Mouse (Mus musculus) limb, embryonic 11.5 days (tissue): Measurements from ENCODE around the gene Ppfia1. TPM values are rescaled to one million over a fixed set of nuclear protein-coding genes. Genes with fewer than 3 reads are reported as not detected.

ENCODE experiments used
- ATAC-seq: fragments of 200-750 bp; cut with Nextera tagmentation; 2 replicates; pipeline ENCODE4 v1.8.0; 2017; ENCODE audit warnings: low read depth; ENCODE audit not compliant: insufficient number of reproducible peaks, low FRiP score, low TSS enrichment
- DNase-seq: peaks from one replicate; pipeline ENCODE4 v3.0.0-alpha.2; 2015; ENCODE audit warnings: low spot score
- H3K27ac ChIP-seq: fragments of 300-500 bp; sonication (generic); replicated peaks from 2 replicates; pipeline ENCODE4 v1.5.1; 2014; ENCODE audit warnings: low read depth, mild to moderate bottlenecking, low read length
- H3K27me3 ChIP-seq: fragments of 300-500 bp; sonication (generic); 2 replicates; pipeline ENCODE4 v1.6.1; 2014; ENCODE audit warnings: mild to moderate bottlenecking, low read length, mixed read lengths; ENCODE audit not compliant: control insufficient read depth, insufficient read depth
- H3K36me3 ChIP-seq: fragments of 300-500 bp; sonication (generic); 2 replicates; pipeline ENCODE4 v1.6.1; 2014; ENCODE audit warnings: mild to moderate bottlenecking, low read length, moderate library complexity, mixed read lengths; ENCODE audit not compliant: control insufficient read depth, insufficient read depth
- H3K4me1 ChIP-seq: fragments of 300-500 bp; sonication (generic); 2 replicates; pipeline ENCODE4 v1.6.1; 2014; ENCODE audit warnings: low read length, mixed read lengths; ENCODE audit not compliant: control insufficient read depth, insufficient read depth
- H3K4me2 ChIP-seq: fragments of 300-500 bp; sonication (generic); 2 replicates; pipeline ENCODE4 v1.6.1; 2014; ENCODE audit warnings: low read depth, mild to moderate bottlenecking, moderate library complexity; ENCODE audit not compliant: severe bottlenecking
- H3K4me3 ChIP-seq: fragments of 300-500 bp; sonication (generic); 2 replicates; pipeline ENCODE4 v1.5.1; 2014; ENCODE audit warnings: low read depth, low read length
- H3K9ac ChIP-seq: fragments of 300-500 bp; sonication (generic); 2 replicates; pipeline ENCODE4 v1.6.1; 2014; ENCODE audit warnings: mild to moderate bottlenecking, low read length
- H3K9me3 ChIP-seq: fragments of 300-500 bp; sonication (generic); 2 replicates; pipeline ENCODE4 v1.6.1; 2016; ENCODE audit warnings: low read length; ENCODE audit not compliant: control insufficient read depth
- WGBS: fragments of 180-500 bp; shearing (Covaris S2); extraction: QIAGEN DNeasy Blood & Tissue Kit; methylation state at CpG from one replicate; pipeline ENCODE4 v1.1.7; 2014; 5-methylcytosine and 5-hydroxymethylcytosine counted together
- polyA plus RNA-seq: library from polyadenylated mRNA; unstranded; fragments of >200 nt; fragmentation: Nextera tagmentation; extraction: Ambion mirVana; gene quantifications from 2 replicates; pipeline ENCODE4 v1.2.1, GENCODE M21; 2014

Ppfia1 gene
- polyA plus RNA-seq: 41.8 and 47.9 TPM in 2 replicates

GRCm38 (mm10) chr7:144553237-144554122 is at the start of gene Ppfia1:
Gene Ppfia1 (minus strand): TSS chr7:144553729.
- Histone ChIP-seq H3K27ac (0 out of 2 replicates have a peak within 1 kb of the TSS, but pooled peaks have one; percentile 22), H3K4me3 (peak within 1 kb of the TSS; percentile 88), H3K4me2 (peak within 1 kb of the TSS; percentile 80), H3K27me3 (no peaks in the 10 kb centered on the region), H3K9ac (peak within 1 kb of the TSS; percentile 84), H3K4me1 (peaks cover 7% of the 10 kb centered on the region; the same call in 1 of the 2 replicates), H3K36me3 (peaks cover 4% of the 10 kb centered on the region; the same call in 1 of the 2 replicates), H3K9me3 (no peaks in the 10 kb centered on the region)
- peak; percentile 99 for DNase-seq
- WGBS: under 1% methylated on average over 96 of the region's 97 CpGs
- ATAC-seq: peak; percentile 90

DNA sequence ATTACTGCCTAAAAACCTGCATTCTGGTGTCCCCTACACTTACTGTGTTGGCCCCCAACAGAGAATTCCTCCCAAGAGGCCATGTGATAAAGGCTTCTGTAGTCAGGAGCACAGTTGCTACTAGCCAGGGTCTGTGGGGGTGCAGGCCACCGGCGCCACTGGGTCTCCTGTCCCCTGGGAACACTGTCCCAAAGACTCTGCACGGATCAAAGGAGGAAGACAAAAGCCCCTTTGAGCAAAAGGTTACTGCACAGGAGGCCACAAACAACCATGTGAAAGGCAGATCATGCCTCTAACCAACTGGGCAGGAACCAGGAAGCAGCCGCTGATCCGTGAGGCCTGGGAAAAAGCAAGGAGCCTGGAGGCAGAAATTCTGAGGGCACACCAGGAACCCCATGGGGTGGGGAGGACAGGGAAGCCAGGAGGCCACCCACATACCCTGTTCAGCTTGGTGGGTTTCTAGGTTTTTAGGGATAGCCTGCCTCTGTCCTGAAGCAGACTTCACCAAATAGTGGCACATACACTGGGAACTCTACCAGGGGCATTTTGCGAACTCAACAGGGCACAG is 46.9 kb upstream of the Ppfia1 start:
- no peaks in the 10 kb centered on the region for H3K9me3 ChIP-seq
- WGBS: 67% methylated on average over 6 of the region's 6 CpGs
- no peaks in the 10 kb centered on the region for H3K27me3 ChIP-seq
- no peaks in the 10 kb centered on the region for H3K36me3 ChIP-seq
- no peak overlapping the region for H3K27ac ChIP-seq
- no peak overlapping the region for H3K9ac ChIP-seq
- DNase-seq: no peak
- H3K4me2 ChIP-seq: no peak overlapping the region
- no peak overlapping the region for H3K4me3 ChIP-seq
- H3K4me1 ChIP-seq: no peaks in the 10 kb centered on the region
- no peak for ATAC-seq

- H3K36me3 ChIP-seq: no peaks in the 10 kb centered on the region
- no peaks in the 10 kb centered on the region for H3K9me3 ChIP-seq
- no peak overlapping the region for H3K4me2 ChIP-seq
- H3K4me3 ChIP-seq: no peak overlapping the region
- WGBS: 94% methylated on average over 3 of the region's 3 CpGs
- no peaks in the 10 kb centered on the region for H3K4me1 ChIP-seq
- no peak overlapping the region for H3K27ac ChIP-seq
- no peak overlapping the region for H3K9ac ChIP-seq
- DNase-seq: no peak
- no peaks in the 10 kb centered on the region for H3K27me3 ChIP-seq
- no peak for ATAC-seq
Measured at GRCm38 (mm10) chr7:144589508-144589907, 36.0 kb upstream of the Ppfia1 start.

DNA sequence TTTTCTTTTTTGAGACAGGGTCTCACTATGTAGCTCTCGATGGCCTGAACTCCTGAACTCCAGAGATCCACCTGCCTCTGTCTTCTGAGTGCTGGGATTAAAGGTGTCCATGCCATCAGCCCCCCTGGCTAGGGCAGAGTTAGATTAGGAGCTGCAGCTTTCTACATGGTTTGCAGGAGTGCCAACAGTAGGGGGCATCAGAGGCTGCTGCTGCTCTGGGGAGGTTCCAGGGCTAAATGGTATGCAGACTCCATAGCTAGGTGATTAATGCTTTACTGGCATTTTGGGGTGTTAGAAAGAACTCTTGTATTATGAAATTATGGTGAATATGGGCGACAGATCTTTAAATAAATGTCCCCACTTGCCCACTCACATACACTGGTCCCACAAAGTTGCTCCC is 33.8 kb upstream of the Ppfia1 start:
- H3K4me2 ChIP-seq: no peak overlapping the region
- H3K36me3 ChIP-seq: no peaks in the 10 kb centered on the region
- no peaks in the 10 kb centered on the region for H3K9me3 ChIP-seq
- H3K4me1 ChIP-seq: no peaks in the 10 kb centered on the region; the same call in 1 of the 2 replicates
- ATAC-seq (no peak), DNase-seq (peak; percentile 56)
- no peak overlapping the region for H3K4me3 ChIP-seq
- no peaks in the 10 kb centered on the region for H3K27me3 ChIP-seq
- H3K9ac ChIP-seq: no peak overlapping the region
- WGBS: 31% methylated on average over 2 of the region's 2 CpGs
- H3K27ac ChIP-seq: no peak overlapping the region

GRCm38 (mm10) chr7:144585648-144586047 is 32.1 kb upstream of the Ppfia1 start:
- no peak for ATAC-seq

GRCm38 (mm10) chr7:144583619-144584018 is 30.1 kb upstream of the Ppfia1 start:
- no peak overlapping the region for H3K9ac ChIP-seq
- ATAC-seq: no peak
- H3K36me3 ChIP-seq: 0 out of 2 replicates have a peak, but pooled peaks cover 4% of the 10 kb centered on the region
- H3K27ac ChIP-seq: no peak overlapping the region
- H3K27me3 ChIP-seq: no peaks in the 10 kb centered on the region
- peak; percentile 73 for DNase-seq
- H3K4me2 ChIP-seq: no peak overlapping the region
- H3K9me3 ChIP-seq: no peaks in the 10 kb centered on the region
- H3K4me1 ChIP-seq: peaks cover 3% of the 10 kb centered on the region
- no peak overlapping the region for H3K4me3 ChIP-seq
- 3% methylated on average over 4 of the region's 4 CpGs for WGBS

More at GRCm38 (mm10) chr7:144585648-144586047, 32.1 kb upstream of the Ppfia1 start:
- H3K4me1 ChIP-seq: peaks cover 3% of the 10 kb centered on the region
- H3K9ac ChIP-seq: no peak overlapping the region
- whole genome bisulfite sequencing: 20% methylated on average over 6 of the region's 6 CpGs
- no peaks in the 10 kb centered on the region for H3K9me3 ChIP-seq
- H3K4me3 ChIP-seq: no peak overlapping the region
- H3K36me3 ChIP-seq: no peaks in the 10 kb centered on the region
- no peaks in the 10 kb centered on the region for H3K27me3 ChIP-seq
- DNase-seq: peak; percentile 90
- no peak overlapping the region for H3K4me2 ChIP-seq
- no peak overlapping the region for H3K27ac ChIP-seq

GRCm38 (mm10) chr7:144582284-144582980 is 28.9 kb upstream of the Ppfia1 start, which contains the start of gene Fadd:
Gene Fadd (minus strand): TSS chr7:144582463.
- ATAC-seq: peak; percentile 86
- H3K27me3 ChIP-seq: no peaks in the 10 kb centered on the region
- WGBS: 1% methylated on average over 34 of the region's 34 CpGs

More at GRCm38 (mm10) chr7:144582284-144582980, 28.9 kb upstream of the Ppfia1 start, which contains the start of gene Fadd:
- peak within 1 kb of the TSS; percentile 75 for H3K4me3 ChIP-seq
- H3K9me3 ChIP-seq: no peaks in the 10 kb centered on the region
- peaks cover 3% of the 10 kb centered on the region for H3K4me1 ChIP-seq
- peak within 1 kb of the TSS; percentile 76 for H3K9ac ChIP-seq
- peak within 1 kb of the TSS; percentile 84 for H3K27ac ChIP-seq
- 0 out of 2 replicates have a peak, but pooled peaks cover 4% of the 10 kb centered on the region for H3K36me3 ChIP-seq
- H3K4me2 ChIP-seq: peak within 1 kb of the TSS; percentile 78
- peak; percentile 96 for DNase-seq
